Mouse (Mus musculus): ENCODE measurements around the gene Rab22a. TPM values are rescaled to one million over a fixed set of nuclear protein-coding genes. Genes with fewer than 3 reads are reported as not detected.
"Not testable (repeated sequence)": the region's sequence is repeated elsewhere in the genome, so short reads cannot be mapped to it uniquely, and the experiment has no call there.

The Rab22a gene
- total RNA-seq, 2 experiments from 2014 or later = 26.2 to 30.6 TPM

- DNase-seq (ENCODE audit: low spot score) = no peak
Measured at GRCm38 (mm10) chr2:173716966-173717365, 57.4 kb downstream of the Rab22a start.

- DNase-seq (ENCODE audit: low spot score) = not testable (repeated sequence)
Measured at GRCm38 (mm10) chr2:173719115-173719514, 59.6 kb downstream of the Rab22a start, which contains the start of gene 1700010B08Rik. 1700010B08Rik (plus strand) TSS chr2:173719415.

- DNase-seq (ENCODE audit: low spot score) = no peak
Measured at GRCm38 (mm10) chr2:173722251-173722857, 62.8 kb downstream of the Rab22a start.

- no peak for DNase-seq (ENCODE audit: low spot score)
Measured at GRCm38 (mm10) chr2:173724382-173724781, 64.8 kb downstream of the Rab22a start.

- DNase-seq (ENCODE audit: low spot score) = no peak
Measured at GRCm38 (mm10) chr2:173724940-173725807, 65.6 kb downstream of the Rab22a start.

- no peak for DNase-seq (ENCODE audit: low spot score)
Measured at GRCm38 (mm10) chr2:173725819-173726218, 66.3 kb downstream of the Rab22a start.

GRCm38 (mm10) chr2:173730444-173730966, 70.9 kb downstream of the Rab22a start:
- DNase-seq (ENCODE audit: low spot score) = no peak

DNA sequence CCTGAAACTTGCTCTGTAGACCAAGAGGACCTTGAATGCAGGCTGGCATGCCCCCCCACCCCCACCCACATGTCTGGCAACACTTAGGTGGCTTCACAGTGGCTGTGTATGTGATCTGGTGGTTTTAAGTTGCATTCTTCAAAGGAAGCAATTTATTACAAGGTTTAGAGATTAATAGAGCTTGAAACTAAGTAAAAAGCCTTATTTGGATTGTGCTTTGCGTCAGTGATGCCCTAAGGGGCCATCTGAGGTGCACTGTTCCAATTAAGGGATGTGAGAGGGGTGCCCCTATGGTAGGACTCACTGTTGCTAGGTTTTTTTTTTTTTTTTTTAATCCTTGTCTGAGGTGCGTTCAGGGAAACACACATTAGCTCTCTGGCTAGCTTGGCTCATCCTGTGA, 74.9 kb downstream of the Rab22a start:
- no peak for DNase-seq (ENCODE audit: low spot score)

DNA sequence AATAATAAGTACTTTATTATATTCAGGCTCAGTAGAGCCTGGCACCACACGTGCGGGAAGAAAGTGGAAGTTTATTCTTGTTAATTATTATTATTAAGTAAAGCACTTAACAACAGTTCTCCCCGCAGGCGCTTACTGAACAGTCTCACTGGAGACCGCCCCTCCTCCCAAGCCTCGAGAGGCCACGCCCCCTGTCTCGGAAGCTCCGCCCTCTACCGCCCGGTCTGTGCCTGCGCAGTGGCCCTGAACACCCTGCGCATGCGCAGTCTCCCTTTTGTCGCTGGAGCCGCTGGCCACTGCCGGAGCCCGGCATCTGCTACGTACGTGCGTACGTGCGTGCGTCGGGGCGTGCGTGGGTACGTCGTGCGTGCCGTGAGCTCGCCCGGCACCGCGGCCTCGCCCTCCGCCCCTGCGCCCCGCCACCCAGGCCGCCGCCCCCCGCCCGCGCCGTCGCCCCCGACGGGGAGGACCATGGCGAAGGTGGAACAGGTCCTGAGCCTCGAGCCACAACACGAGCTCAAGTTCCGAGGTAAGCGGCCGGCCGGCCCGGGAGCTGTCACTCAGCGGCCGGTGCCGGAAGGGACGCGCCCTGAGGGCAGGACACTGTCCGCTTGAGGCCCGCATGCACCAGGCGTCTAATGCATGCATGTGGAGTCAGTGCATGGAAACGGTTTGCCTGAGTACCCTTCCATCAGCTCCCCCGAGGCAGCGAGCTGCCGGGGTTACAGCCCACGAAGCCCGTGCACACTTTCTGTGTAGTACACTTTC, 77.8 kb downstream of the Rab22a start, which contains the start of gene Vapb:
TSS of gene Vapb (plus strand) at position 290 of the 768 bp plus-strand sequence.
- DNase-seq (ENCODE audit: low spot score) = peak; percentile 99

DNA sequence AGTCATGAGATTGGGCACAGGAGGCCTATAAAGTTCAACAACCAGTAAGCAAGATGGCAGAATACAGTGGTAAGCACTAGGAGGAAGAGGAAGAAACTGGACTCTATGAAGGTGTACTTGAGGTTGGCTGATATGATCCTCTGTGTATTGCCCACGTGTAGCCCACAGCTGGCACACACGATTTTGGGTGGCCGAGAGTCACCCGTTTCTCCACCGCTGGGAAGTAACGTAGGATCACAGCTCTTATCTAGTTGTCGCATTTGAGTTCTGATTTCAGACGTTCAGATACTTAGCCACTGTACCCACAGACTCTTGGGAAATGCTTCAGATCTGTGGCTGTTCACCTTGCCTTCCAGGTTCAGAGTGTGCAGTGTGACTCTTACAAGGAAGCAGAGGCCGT, 78.7 kb downstream of the Rab22a start:
- no peak for DNase-seq (ENCODE audit: low spot score)

DNA sequence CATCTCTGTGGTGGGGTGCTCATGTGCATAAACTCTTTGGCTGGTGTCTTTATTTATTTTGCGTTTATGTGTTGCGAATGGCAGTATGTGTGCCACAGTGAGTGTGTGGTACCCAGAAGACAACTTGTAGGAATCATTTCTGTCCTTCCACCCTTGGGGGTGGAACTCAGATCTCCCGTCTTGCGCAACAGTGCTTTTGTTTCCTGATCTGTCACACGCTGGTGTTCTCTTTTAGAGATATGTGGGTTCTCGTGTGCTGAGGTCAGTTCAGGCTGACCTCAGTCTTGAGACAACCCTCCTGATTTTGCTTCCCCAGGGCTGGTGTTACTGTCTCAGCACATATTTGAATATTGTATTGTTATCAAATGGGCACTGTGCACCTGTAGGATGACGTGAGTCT, 79.5 kb downstream of the Rab22a start:
- no peak for DNase-seq (ENCODE audit: low spot score)

DNA sequence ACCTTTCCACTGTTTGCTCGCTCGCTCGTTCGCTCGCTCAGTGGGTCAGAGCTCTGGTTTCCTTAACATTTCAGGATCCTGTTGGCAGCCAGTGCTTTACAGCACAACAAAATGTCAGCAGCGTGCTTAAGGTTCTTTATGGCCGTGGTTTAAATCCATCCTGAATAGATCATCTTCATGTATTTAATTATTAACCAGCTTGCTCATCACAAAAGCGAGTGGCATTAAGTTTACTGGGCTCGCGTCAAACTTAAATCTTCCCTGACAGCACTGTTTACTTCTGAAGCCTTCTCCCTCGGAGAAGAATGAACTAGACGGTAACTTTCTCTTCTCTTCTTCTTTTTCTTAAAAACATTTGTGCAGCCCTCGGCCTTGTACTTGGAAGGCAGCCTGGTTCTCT, 82.5 kb downstream of the Rab22a start:
- peak; percentile 21 for DNase-seq (ENCODE audit: low spot score)

- DNase-seq (ENCODE audit: low spot score) = no peak
Measured at GRCm38 (mm10) chr2:173742744-173743143, 83.2 kb downstream of the Rab22a start.

DNA sequence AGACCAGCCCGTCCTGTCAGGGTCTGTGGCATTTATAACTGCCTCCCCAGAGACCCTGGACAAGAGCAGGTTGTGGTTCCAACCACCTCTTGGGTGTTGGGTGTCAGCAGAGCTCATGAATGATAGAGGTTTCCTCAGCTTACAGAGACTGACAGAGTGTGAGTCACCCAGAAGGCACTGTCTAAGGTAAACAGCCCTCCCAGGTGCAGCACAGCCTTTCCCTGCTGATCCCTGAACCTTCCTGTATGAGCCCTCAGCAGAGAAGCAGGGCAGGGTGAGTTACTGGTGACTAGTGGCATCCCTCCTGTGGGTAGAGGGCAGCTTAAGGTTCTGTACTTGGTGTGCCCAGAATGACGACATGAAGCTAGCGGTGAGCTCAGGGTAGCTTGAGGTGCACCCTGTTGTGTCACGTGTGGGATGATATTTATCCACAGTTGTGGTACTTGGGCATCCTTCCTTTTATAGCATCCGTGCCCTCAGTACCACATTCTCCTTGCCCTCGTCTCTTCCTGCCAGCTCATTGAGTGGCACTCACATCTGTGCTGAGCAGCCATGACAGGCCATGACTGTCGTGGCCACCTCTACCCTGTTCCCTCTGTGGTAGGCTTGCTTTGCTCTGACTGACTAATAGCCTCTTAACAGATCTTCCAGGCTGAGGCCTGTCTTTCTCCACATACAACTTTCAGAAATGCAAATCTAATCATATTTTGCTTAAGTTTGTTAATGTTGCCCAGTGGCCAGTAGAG, 84.7 kb downstream of the Rab22a start:
- DNase-seq (ENCODE audit: low spot score) = no peak

DNA sequence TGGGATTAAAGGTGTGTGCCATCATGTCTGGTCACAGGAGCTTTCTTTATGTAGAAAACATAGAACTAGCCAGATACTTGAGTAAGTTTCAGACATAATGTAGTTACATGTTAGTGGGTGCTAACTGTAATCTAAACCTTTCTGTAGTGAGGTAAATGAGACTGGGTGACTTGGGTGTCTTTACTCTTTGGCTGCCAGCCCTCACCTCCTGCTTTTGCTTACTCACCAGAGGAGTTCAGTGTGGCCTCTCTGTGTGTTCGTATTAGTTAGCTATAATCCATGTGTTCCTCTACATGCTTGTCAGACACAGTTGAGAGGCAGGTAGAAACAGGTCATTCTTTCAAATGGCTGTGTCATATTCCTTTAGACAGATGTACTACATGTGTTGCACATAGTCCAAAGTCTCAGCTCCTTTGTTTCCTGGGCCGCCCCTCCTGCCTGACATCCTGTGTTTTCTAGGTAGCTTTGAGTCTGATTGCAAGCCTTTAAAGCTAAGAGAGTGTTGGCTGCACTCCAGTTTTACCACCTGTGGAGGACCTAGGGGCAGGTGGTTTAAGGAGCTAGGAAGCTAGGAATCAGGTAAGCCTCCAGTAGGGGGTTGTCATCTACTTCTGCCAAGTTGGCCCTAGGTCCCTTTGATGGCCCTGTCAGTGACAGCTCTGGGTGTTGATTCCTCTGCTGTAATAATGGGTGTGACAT, 89.5 kb downstream of the Rab22a start:
- DNase-seq (ENCODE audit: low spot score) = peak; percentile 55

DNA sequence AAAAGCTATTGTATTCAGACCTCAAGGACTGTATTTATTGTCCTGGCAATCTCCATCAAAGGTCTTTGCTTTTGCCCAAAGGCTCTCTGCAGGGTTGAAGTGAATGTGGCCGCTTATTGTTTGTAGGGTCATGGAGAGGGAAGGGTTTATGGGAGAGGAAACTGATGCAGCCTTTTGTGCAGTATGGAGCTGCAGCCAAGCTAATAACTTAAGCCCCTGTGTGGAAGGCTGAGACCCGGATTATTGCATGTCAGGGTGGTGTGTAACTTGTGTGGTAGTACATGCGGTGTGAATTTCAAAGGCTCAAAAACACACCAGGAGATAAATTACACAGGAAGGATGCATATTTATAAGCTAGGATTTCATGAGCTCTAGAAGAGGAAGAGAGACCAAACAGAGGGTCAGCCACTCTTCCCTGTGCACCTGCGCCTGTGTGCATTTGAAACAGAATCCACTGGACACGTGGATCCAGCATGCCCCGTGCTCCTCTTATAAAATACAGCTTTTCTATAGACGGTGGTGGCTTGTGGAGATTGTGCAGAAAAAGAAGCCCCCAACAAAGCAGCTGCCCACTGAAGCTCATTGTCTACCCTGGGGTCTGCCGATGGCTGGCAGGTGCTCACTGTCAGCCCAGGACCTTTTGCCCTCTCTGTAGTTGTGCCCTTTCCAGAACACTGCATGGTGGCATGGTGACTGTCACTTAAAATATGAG, 96.0 kb downstream of the Rab22a start:
- DNase-seq (ENCODE audit: low spot score) = no peak
